Mouse (Mus musculus): ENCODE measurements around the gene Gm20388. TPM values are rescaled to one million over a fixed set of nuclear protein-coding genes. Genes with fewer than 3 reads are reported as not detected.

The Gm20388 gene
- total RNA-seq, 2 experiments from 2014 or later = 4.0 TPM; not detected in 1

GRCm38 (mm10) chr8:122149045-122149444 lies 2238.4 kb downstream of the Gm20388 start:
- DNase-seq = no peak

- no peak for DNase-seq
Observed at GRCm38 (mm10) chr8:122149606-122150005, 2239.0 kb downstream of the Gm20388 start.

DNA sequence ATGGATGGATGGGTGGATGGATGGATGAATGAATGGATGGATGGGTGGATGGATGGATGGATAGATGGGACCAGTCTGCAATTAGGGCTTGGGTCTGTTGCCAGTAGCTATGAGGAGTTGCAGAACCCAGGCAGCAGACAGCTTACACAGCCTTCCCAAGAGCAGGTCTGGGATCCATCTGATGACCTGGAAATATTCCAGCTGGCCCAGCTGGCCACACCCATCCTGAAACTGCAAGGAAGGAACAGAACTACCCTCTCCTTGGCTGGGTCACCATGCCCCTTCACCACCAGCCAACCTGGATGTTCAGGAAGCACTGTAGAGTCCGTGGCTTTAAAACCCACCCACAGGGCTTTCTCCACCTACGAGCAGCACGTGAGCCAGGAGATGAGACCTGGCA lies 2240.9 kb downstream of the Gm20388 start:
- no peak for DNase-seq

DNA sequence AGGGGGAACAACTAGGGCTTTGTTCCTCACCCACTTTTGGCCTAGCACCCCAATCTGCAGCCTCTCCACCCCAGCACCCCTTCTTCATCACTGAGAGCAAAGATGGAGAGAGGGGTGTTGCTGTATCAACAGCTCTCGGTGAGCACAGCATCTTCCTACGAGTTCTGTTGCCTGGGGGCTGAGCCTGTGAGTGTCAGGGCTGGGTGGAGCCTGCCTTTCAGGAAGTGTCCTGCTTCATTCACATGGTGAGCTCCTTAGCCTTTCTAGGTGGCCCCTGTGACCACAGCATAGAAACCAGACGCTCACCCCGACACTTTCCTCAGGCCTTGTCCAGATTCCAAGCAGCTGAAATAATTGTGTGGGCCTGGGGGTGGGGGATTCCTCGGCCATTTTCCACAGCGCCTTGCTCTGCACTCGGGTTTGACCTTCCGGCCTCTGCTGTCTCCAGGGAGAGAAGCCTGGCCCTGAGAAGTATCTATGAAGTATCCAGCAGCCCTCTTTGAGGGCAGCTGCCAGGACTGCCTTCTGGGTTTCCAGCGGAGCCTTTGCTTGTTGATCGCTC lies 2244.5 kb downstream of the Gm20388 start:
- peak in 1 of 2 experiments; percentile 33 for DNase-seq

DNA sequence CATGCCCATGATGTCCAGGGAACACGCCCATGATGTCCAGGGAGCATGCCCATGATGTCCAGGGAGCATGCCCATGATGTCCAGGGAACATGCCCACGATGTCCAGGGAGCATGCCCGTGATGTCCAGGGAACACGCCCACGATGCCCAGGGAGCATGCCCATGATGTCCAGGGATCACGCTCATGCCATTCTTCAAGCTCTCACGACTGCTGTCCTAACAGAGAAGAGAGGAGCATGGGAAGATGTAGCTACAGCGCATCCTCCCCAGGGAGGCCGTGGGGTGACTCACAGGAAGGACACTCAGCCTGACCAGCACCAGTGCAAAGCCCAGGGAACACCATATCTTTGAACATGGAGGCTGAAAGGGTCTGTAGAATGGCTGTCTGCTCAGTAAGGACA lies 2245.3 kb downstream of the Gm20388 start:
- no peak for DNase-seq

GRCm38 (mm10) chr8:122157689-122158088 lies 2247.0 kb downstream of the Gm20388 start:
- no peak for DNase-seq

- no peak for DNase-seq
Observed at GRCm38 (mm10) chr8:122160165-122160564, 2249.5 kb downstream of the Gm20388 start.

DNA sequence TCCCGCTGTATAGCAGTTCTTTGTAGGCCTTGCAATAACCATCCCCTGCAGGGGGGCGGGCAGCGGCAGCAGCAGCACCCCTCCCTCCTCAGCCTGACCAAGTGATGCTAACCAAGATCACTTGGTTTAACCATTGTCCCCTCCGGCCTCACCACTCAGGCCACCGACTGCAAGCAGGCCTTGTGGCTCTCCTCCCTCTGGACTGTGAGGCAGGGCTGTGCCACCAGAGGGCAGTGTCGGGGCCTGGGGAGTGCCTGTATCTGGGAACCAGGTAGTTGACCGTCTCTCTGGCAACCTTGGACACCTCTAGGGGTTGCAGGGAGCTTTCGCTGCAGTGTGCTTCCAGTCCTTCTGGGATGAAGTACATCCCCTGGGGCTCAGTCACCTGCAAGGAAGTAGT lies 2252.4 kb downstream of the Gm20388 start:
- DNase-seq = peak; percentile 65 to 89

- no peak for DNase-seq
Observed at GRCm38 (mm10) chr8:122167204-122167860, 2256.7 kb downstream of the Gm20388 start.

DNA sequence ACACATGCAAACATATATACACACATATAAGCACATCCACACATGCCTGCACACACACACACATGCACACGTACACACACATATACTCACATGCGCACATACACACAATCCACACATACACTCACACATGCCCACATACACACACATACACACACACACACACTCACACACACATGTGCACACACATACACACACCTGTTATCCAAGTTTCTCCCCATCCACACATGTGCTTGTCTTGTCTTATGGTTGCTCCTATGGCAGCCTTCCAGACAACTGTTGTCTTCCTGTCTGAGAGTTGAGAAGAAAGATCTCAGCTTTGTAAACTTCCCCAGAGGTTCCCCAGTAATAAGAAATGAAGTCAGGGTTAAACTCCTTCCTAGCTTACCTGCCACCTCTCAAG lies 2258.8 kb downstream of the Gm20388 start:
- no peak for DNase-seq

DNA sequence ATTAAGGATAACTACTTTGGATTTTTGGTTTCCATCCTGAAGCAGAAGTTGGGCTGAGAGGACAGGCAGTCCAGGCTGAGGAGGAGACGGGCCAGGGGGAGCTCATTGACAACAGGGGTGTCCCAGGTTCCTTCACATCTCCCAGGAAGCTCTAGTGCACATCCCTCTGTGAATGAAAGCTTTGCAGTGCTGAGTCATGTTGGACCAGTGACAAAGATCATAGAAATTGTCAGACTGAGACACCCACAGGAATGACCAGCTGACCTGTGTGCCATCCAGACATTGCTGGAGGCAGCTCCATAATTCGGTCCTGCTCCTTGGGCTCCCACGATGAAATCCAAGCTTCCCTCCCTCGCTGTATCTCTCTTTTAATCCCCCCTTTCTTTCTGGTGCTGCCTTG lies 2261.2 kb downstream of the Gm20388 start:
- no peak for DNase-seq

GRCm38 (mm10) chr8:122174133-122174930 lies 2263.7 kb downstream of the Gm20388 start:
- no peak for DNase-seq

DNA sequence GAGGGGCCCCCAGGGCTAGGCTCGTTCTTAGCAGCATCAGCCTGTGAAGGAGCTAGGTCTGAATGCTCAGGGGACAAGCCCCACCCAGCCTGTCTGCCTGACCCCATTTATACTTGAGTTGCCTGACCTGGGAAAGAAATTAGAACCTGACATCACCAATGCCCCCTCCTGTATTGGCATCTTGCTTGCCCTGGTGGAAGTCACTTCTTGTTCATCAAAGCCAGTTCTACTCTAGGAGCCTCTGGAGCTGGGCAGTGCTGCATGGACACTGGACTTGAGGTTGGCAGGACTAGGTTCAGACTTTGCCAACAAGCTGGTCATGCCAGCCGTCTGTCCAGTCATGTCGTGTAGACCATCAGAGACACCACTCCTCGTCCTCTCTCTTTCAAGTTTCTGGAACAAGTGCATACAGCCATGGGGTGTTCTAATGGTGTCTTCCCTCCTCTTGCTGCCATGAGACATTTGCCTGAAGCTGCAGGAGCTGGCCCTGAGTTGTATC lies 2267.8 kb downstream of the Gm20388 start:
- peak in 1 of 2 experiments; percentile 39 for DNase-seq

GRCm38 (mm10) chr8:122179354-122179753 lies 2268.7 kb downstream of the Gm20388 start:
- DNase-seq = peak in 1 of 2 experiments; percentile 31

- DNase-seq = no peak
Observed at GRCm38 (mm10) chr8:122180116-122180515, 2269.5 kb downstream of the Gm20388 start.

DNA sequence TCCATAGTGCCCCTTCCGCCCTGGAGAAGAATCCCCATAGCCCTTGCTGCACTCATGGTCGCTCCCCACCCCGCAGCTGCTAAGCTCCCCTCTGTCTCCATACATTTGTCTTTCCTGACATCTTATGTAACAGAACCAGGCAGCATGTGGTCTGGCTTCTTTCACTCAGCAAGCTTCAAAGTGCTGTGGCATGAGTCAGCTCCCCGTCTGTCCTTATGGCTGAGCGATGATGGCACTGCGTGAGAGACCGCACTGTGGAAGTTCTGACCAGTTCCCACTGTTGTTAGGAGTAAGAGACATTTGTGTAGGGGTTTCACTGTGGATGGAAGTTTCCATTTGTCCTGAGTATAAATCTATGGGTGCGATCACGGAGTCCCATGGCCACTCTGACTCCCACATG lies 2270.8 kb downstream of the Gm20388 start:
- DNase-seq = peak; percentile 20 to 33

DNA sequence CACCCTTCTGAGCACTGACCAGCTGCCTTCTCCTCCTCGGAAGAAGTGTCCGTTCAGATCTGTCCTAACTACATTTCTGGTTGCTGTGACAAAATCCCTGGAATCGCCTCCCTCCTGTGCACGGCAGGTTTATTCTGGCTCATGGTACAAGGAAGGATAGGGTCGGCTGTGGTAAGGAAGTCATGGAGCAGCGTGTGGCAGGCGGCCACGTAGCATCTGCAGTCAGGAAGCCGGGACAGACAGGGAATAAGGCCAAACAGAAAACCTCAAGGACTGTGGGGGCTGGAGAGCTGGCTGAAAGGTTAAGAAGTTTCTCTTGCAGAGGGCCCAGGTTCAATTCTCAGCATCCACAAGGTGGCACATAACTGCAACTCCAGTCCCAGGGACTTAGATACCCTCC lies 2271.3 kb downstream of the Gm20388 start:
- peak in 1 of 2 experiments; percentile 59 for DNase-seq

- DNase-seq = no peak
Observed at GRCm38 (mm10) chr8:122186363-122186974, 2275.8 kb downstream of the Gm20388 start.

GRCm38 (mm10) chr8:122187271-122187670 lies 2276.6 kb downstream of the Gm20388 start:
- DNase-seq = no peak

GRCm38 (mm10) chr8:122190349-122191053 lies 2279.9 kb downstream of the Gm20388 start:
- DNase-seq = peak; percentile 28 to 62

DNA sequence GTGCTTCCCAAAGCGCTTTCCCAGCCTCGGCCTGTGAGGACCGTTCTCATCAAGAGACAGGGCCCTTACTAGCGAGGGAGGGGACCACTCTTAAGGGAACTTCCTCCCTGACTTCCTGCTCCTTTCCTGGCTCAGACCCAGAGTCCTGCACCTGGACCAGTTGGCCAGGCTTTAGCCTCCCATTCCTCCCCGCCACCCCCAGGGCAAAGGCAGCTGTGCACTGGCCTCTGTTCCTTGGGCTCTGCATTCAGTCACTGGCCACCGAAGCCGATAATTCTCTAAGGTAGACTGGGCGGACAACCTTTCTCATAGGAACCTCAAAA lies 2280.4 kb downstream of the Gm20388 start:
- DNase-seq = peak in 1 of 2 experiments; percentile 35

DNA sequence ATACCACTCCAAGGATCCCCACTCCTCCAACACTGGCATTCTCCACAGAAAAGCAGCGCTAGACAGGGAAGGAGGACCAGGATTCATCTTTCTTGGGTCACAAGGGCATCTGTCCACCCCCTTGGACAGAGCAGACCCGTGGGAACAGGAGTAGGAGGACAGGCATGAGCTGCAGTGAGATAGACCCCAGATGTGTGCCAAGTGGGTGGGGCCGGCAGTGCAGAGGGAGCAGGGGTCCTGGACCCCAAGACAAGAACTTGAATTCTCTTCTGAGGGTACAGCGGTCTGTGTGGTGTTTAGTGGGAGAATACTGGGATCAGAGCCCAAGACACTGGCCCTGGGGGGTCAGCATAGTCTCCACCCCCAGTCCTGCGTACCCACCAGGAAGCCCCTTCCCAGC lies 2282.1 kb downstream of the Gm20388 start:
- DNase-seq = no peak
